Mouse (Mus musculus) heart, embryonic 14.5 days (tissue): ENCODE results near the gene Abcg5. TPM values are rescaled to one million over a fixed set of nuclear protein-coding genes. Genes with fewer than 3 reads are reported as not detected.

Experiments used
- ATAC-seq: fragments of 200-750 bp; cut with Nextera tagmentation; 2 replicates; pipeline ENCODE4 v1.8.0; 2017; ENCODE audit warnings: low read depth, moderate TSS enrichment; ENCODE audit not compliant: insufficient number of reproducible peaks, insufficient read depth, low FRiP score
- H3K27ac ChIP-seq, 2 experiments: fragments of 200-500 bp in 1 of 2; fragments of 300-500 bp in 1 of 2; sonication (generic) in 1 of 2; replicated peaks in 1 of 2; 2 replicates each; pipeline ENCODE4 v1.5.1; 2012 to 2014; ENCODE audit warnings: low read depth in 2 of 2, low read length in 2 of 2, control low read depth in 1 of 2, mild to moderate bottlenecking in 1 of 2, mixed read lengths in 1 of 2; ENCODE audit not compliant: control insufficient read depth in 1 of 2, insufficient read depth in 1 of 2
- H3K27me3 ChIP-seq: fragments of 300-500 bp; sonication (generic); 2 replicates; pipeline ENCODE4 v1.6.1; 2014; ENCODE audit warnings: mild to moderate bottlenecking, low read length, control low read depth; ENCODE audit not compliant: control insufficient read depth, insufficient read depth
- H3K36me3 ChIP-seq: fragments of 300-500 bp; sonication (generic); 2 replicates; pipeline ENCODE4 v1.6.1; 2014; ENCODE audit warnings: mild to moderate bottlenecking, control low read depth, low read length, mixed read lengths; ENCODE audit not compliant: control insufficient read depth, insufficient read depth
- H3K4me1 ChIP-seq, 2 experiments: fragments of 200-500 bp in 1 of 2; fragments of 300-500 bp in 1 of 2; sonication (generic) in 1 of 2; 2 replicates each; pipeline ENCODE4 v1.6.1; 2012 to 2014; ENCODE audit warnings: low read length in 2 of 2, control low read depth in 1 of 2, mixed read lengths in 1 of 2; ENCODE audit not compliant: control insufficient read depth in 2 of 2, insufficient read depth in 2 of 2
- H3K4me2 ChIP-seq: fragments of 300-500 bp; sonication (generic); 2 replicates; pipeline ENCODE4 v1.6.1; 2014; ENCODE audit warnings: mild to moderate bottlenecking, low read length
- H3K4me3 ChIP-seq, 2 experiments: fragments of 200-500 bp in 1 of 2; fragments of 300-500 bp in 1 of 2; sonication (generic) in 1 of 2; 2 replicates each; pipeline ENCODE4 v1.5.1; 2012 to 2014; ENCODE audit warnings: low read length in 2 of 2, mild to moderate bottlenecking in 2 of 2, control low read depth in 1 of 2, low read depth in 1 of 2, moderate library complexity in 1 of 2; ENCODE audit not compliant: control insufficient read depth in 1 of 2, insufficient read depth in 1 of 2
- H3K9ac ChIP-seq: fragments of 300-500 bp; sonication (generic); 2 replicates; pipeline ENCODE4 v1.6.1; 2014; ENCODE audit warnings: mild to moderate bottlenecking, low read length
- H3K9me3 ChIP-seq: fragments of 300-500 bp; sonication (generic); 2 replicates; pipeline ENCODE4 v1.6.1; 2016; ENCODE audit warnings: low read length, control low read depth; ENCODE audit not compliant: control insufficient read depth
- WGBS: fragments of 180-500 bp; shearing (Covaris S2); extraction: QIAGEN DNeasy Blood & Tissue Kit; methylation state at CpG from one replicate; pipeline ENCODE4 v1.1.7; 2014; 5-methylcytosine and 5-hydroxymethylcytosine counted together
- polyA plus RNA-seq: library from polyadenylated mRNA; unstranded; fragments of >200 nt; fragmentation: Nextera tagmentation; extraction: Ambion mirVana; gene quantifications from 2 replicates; pipeline ENCODE4 v1.2.1, GENCODE M21; 2014

Abcg5 gene
- polyA plus RNA-seq, 1 experiment from 2014 or later = 0.27 TPM

DNA sequence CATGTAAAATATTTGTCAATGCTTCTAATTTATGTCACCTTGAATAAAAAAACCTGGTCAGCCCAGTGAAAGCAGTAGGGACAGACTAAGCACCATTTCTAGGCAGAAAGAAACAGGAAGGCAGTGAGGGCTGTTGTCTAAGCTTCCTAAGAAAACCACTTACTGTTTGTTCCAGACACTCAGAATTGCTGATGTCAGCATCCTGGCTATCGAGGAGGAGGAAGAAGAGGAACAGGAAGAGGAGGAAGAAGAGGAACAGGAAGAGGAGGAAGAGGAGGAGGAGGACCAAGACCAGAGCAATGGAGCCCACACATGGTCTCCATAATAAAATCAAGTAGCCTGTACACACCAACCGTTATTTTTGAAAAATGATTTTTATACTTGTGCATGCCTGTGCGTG, 36.3 kb upstream of the Abcg5 start:
- ATAC-seq = no peak
- peaks cover 39% of the 10 kb centered on the region for H3K36me3 ChIP-seq
- no peak overlapping the region for H3K4me2 ChIP-seq
- no peaks in the 10 kb centered on the region for H3K27me3 ChIP-seq
- no peaks in the 10 kb centered on the region for H3K9me3 ChIP-seq
- no peak overlapping the region for H3K4me3 ChIP-seq
- H3K9ac ChIP-seq = no peak overlapping the region
- no peaks in the 10 kb centered on the region; a peak in 1 of 4 replicates for H3K4me1 ChIP-seq
- H3K27ac ChIP-seq = no peak overlapping the region
- 79% methylated on average over 3 of the region's 3 CpGs for WGBS

DNA sequence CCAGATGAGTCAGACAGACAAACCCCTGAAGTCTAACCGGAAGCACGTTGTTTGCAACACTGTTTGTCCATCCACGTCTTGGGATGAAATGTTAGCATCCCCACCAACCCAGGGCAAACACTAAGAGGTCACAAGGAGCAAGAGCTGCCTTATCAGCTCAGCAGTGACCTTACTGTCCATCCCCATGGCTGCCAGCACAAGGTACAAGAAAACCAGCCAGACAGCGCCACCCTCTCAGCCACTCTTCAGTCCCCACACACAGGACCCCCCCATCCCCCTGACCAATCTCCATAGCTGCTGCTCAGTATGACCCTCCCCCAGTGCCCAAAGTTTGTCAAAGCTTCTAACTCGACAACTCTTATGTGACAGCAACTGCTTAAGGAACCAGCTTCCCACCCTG, 34.6 kb upstream of the Abcg5 start:
- no peak overlapping the region for H3K4me3 ChIP-seq
- no peak overlapping the region for H3K4me2 ChIP-seq
- H3K36me3 ChIP-seq = peaks cover 48% of the 10 kb centered on the region
- H3K9me3 ChIP-seq = no peaks in the 10 kb centered on the region
- no peaks in the 10 kb centered on the region; a peak in 1 of 4 replicates for H3K4me1 ChIP-seq
- H3K27me3 ChIP-seq = no peaks in the 10 kb centered on the region
- H3K27ac ChIP-seq = no peak overlapping the region
- ATAC-seq = no peak
- WGBS = 67% methylated on average over 5 of the region's 5 CpGs
- no peak overlapping the region for H3K9ac ChIP-seq

- Histone ChIP-seq H3K9me3 (no peaks in the 10 kb centered on the region), H3K27ac (no peak overlapping the region), H3K4me3 (no peak overlapping the region), H3K4me1 (no peaks in the 10 kb centered on the region; a peak in 1 of 4 replicates), H3K36me3 (peaks cover 47% of the 10 kb centered on the region), H3K4me2 (no peak overlapping the region), H3K9ac (no peak overlapping the region), H3K27me3 (no peaks in the 10 kb centered on the region)
- 72% methylated on average over 16 of the region's 16 CpGs for WGBS
- no peak for ATAC-seq
Observed at GRCm38 (mm10) chr17:84716252-84716872, 33.6 kb upstream of the Abcg5 start.

DNA sequence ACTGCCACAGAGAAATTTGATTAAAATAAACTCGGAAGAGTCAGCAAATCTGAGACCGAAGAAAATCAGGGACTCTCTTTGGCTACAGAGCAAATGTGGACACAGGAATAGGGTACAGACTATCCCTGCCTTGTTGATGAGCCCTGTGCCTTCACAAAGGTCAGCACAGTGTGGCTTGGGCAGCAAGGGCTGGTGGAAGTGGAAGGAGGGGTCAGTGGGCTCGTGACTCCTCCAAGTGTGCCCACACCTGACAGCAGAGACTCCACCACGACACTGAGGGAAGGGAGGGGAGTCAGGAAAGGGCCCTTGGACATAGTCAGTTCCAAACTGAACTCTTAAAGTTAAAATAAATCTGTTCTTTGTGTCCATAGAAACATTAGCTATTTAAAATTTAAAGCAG, 32.1 kb upstream of the Abcg5 start:
- no peak overlapping the region for H3K4me3 ChIP-seq
- H3K9me3 ChIP-seq = no peaks in the 10 kb centered on the region
- no peak for ATAC-seq
- no peak overlapping the region for H3K4me2 ChIP-seq
- H3K27me3 ChIP-seq = no peaks in the 10 kb centered on the region
- H3K4me1 ChIP-seq = no peaks in the 10 kb centered on the region; a peak in 1 of 4 replicates
- WGBS = 72% methylated on average over 4 of the region's 4 CpGs
- H3K36me3 ChIP-seq = peaks cover 47% of the 10 kb centered on the region
- H3K27ac ChIP-seq = no peak overlapping the region
- H3K9ac ChIP-seq = no peak overlapping the region

- WGBS = 92% methylated on average over 18 of the region's 18 CpGs
- no peak for ATAC-seq
- H3K9me3 ChIP-seq = no peaks in the 10 kb centered on the region
- no peak overlapping the region for H3K4me2 ChIP-seq
- no peaks in the 10 kb centered on the region for H3K27me3 ChIP-seq
- H3K36me3 ChIP-seq = peaks cover 60% of the 10 kb centered on the region
- H3K4me3 ChIP-seq = no peak overlapping the region
- no peak overlapping the region for H3K9ac ChIP-seq
- no peak overlapping the region for H3K27ac ChIP-seq
- no peaks in the 10 kb centered on the region; a peak in 1 of 4 replicates for H3K4me1 ChIP-seq
Observed at GRCm38 (mm10) chr17:84713563-84714164, 30.9 kb upstream of the Abcg5 start.

- no peak overlapping the region for H3K4me2 ChIP-seq
- peaks cover 73% of the 10 kb centered on the region for H3K36me3 ChIP-seq
- WGBS = 62% methylated on average over 17 of the region's 17 CpGs
Observed at GRCm38 (mm10) chr17:84709403-84709851, 26.6 kb upstream of the Abcg5 start.

DNA sequence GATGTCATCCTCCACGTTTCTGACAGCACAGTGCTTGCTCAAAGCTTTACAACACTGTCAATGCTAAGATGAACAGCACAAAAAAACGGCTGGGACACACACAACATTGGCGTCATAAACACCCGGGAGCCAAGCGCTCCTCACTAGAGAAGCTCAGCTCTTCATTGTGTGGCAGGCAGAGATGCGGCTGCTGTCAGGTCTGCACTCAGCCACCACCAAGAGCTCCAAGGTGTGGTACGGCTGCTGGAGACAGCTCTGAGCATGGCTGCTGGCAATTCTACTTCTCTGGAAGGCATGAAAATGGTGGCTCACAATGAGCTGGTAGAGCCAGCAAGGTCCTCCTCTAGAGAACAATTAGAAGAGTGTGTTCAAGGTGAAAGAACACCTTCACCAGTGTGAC, 26.0 kb upstream of the Abcg5 start:
- Histone ChIP-seq H3K4me2 (no peak overlapping the region), H3K27ac (no peak overlapping the region), H3K27me3 (no peaks in the 10 kb centered on the region), H3K4me3 (no peak overlapping the region), H3K9ac (no peak overlapping the region), H3K4me1 (no peaks in the 10 kb centered on the region), H3K36me3 (peaks cover 74% of the 10 kb centered on the region), H3K9me3 (no peaks in the 10 kb centered on the region)
- ATAC-seq = no peak
- 84% methylated on average over 7 of the region's 7 CpGs for WGBS

More at GRCm38 (mm10) chr17:84709403-84709851, 26.6 kb upstream of the Abcg5 start:
- Histone ChIP-seq H3K27ac (no peak overlapping the region), H3K9me3 (no peaks in the 10 kb centered on the region), H3K27me3 (no peaks in the 10 kb centered on the region), H3K4me1 (no peaks in the 10 kb centered on the region), H3K4me3 (no peak overlapping the region), H3K9ac (no peak overlapping the region)
- ATAC-seq = no peak

- no peak for ATAC-seq
- WGBS = 66% methylated on average over 4 of the region's 4 CpGs
- H3K9ac ChIP-seq = no peak overlapping the region
- H3K4me1 ChIP-seq = no peaks in the 10 kb centered on the region
- no peaks in the 10 kb centered on the region for H3K27me3 ChIP-seq
- H3K9me3 ChIP-seq = no peaks in the 10 kb centered on the region
- H3K27ac ChIP-seq = no peak overlapping the region
- H3K4me3 ChIP-seq = no peak overlapping the region
- peaks cover 67% of the 10 kb centered on the region for H3K36me3 ChIP-seq
- no peak overlapping the region for H3K4me2 ChIP-seq
Observed at GRCm38 (mm10) chr17:84707407-84707806, 24.6 kb upstream of the Abcg5 start.
